Mouse (Mus musculus) cerebellum, adult 2 months (tissue): ENCODE measurements at regions not wholly inside any gene's neighbourhood (a gene's known extent, or its start where the extent isn't known, plus 50 kb on each side); places are given as distances from the start of the nearest gene placed in this dataset.

Source experiments
- DNase-seq, 2 experiments: peaks; one replicate each; pipeline ENCODE4 v3.0.0; 2021
- H3K27ac ChIP-seq: fragments of 200-500 bp; 2 replicates; pipeline ENCODE4 v1.5.1; 2012; ENCODE audit warnings: low read length, control low read depth, inconsistent platforms; ENCODE audit not compliant: insufficient read depth
- H3K27me3 ChIP-seq: fragments of 200-500 bp; 2 replicates; pipeline ENCODE4 v1.6.1; 2012; ENCODE audit warnings: inconsistent platforms, mild to moderate bottlenecking, low read length, moderate library complexity; ENCODE audit not compliant: control insufficient read depth, insufficient read depth
- H3K4me1 ChIP-seq: fragments of 200-500 bp; 2 replicates; pipeline ENCODE4 v1.6.1; 2011; ENCODE audit warnings: low read length; ENCODE audit not compliant: control insufficient read depth, insufficient read depth
- H3K4me3 ChIP-seq: fragments of 200-500 bp; replicated peaks from 2 replicates; pipeline ENCODE3; 2011; ENCODE audit warnings: mild to moderate bottlenecking, low read depth, low read length, control low read depth; ENCODE audit not compliant: insufficient read depth
- CTCF ChIP-seq: fragments of 200-500 bp; IDR thresholded peaks from 2 replicates; pipeline ENCODE4 v1.5.1; 2011; ENCODE audit warnings: low read depth, mild to moderate bottlenecking, control low read depth, low read length, moderate library complexity, borderline replicate concordance; ENCODE audit not compliant: insufficient read depth
- POLR2A ChIP-seq: fragments of 200-500 bp; IDR thresholded peaks from 2 replicates; pipeline ENCODE4 v1.6.1; 2011; ENCODE audit warnings: low read length, control low read depth, borderline replicate concordance; ENCODE audit not compliant: insufficient read depth
- WGBS: fragments of 180-500 bp; shearing (Covaris S2); methylation state at CpG from one replicate; pipeline ENCODE4 v1.1.7; 2018; 5-methylcytosine and 5-hydroxymethylcytosine counted together

- H3K27ac ChIP-seq, result no peak overlapping the region
- H3K27me3 ChIP-seq, result no peaks in the 10 kb centered on the region
- peak in 1 of 2 experiments; percentile 8 for DNase-seq
- H3K4me1 ChIP-seq, result no peaks in the 10 kb centered on the region
- no peak overlapping the region for H3K4me3 ChIP-seq
- WGBS, result 65% methylated on average over 15 of the region's 15 CpGs
- TF ChIP-seq POLR2A (no peak), CTCF (no peak)
Measured at GRCm38 (mm10) chr2:122863343-122863970, 98.4 kb downstream of the Sqor start.

- WGBS, result 49% methylated on average over 1 of the region's 1 CpGs
- peak; percentile 12 to 31 for DNase-seq
- H3K4me3 ChIP-seq, result no peak overlapping the region
- no peaks in the 10 kb centered on the region for H3K27me3 ChIP-seq
- H3K27ac ChIP-seq, result no peak overlapping the region
- no peak for TF ChIP-seq CTCF
- no peak for TF ChIP-seq POLR2A
- no peaks in the 10 kb centered on the region for H3K4me1 ChIP-seq
Measured at GRCm38 (mm10) chr2:122863971-122864348, 98.9 kb downstream of the Sqor start.

- H3K4me3 ChIP-seq, result no peak overlapping the region
- no peak for DNase-seq
- H3K27me3 ChIP-seq, result no peaks in the 10 kb centered on the region
- no peaks in the 10 kb centered on the region for H3K4me1 ChIP-seq
- TF ChIP-seq POLR2A (no peak), CTCF (no peak)
- no peak overlapping the region for H3K27ac ChIP-seq
Measured at GRCm38 (mm10) chr2:122887111-122887510, 122.1 kb downstream of the Sqor start.

GRCm38 (mm10) chr2:122887526-122887925 lies 122.5 kb downstream of the Sqor start:
- no peaks in the 10 kb centered on the region for H3K4me1 ChIP-seq
- no peak overlapping the region for H3K27ac ChIP-seq
- no peak for DNase-seq
- H3K27me3 ChIP-seq, result no peaks in the 10 kb centered on the region
- no peak overlapping the region for H3K4me3 ChIP-seq
- no peak for TF ChIP-seq CTCF
- TF ChIP-seq POLR2A, result no peak

DNA sequence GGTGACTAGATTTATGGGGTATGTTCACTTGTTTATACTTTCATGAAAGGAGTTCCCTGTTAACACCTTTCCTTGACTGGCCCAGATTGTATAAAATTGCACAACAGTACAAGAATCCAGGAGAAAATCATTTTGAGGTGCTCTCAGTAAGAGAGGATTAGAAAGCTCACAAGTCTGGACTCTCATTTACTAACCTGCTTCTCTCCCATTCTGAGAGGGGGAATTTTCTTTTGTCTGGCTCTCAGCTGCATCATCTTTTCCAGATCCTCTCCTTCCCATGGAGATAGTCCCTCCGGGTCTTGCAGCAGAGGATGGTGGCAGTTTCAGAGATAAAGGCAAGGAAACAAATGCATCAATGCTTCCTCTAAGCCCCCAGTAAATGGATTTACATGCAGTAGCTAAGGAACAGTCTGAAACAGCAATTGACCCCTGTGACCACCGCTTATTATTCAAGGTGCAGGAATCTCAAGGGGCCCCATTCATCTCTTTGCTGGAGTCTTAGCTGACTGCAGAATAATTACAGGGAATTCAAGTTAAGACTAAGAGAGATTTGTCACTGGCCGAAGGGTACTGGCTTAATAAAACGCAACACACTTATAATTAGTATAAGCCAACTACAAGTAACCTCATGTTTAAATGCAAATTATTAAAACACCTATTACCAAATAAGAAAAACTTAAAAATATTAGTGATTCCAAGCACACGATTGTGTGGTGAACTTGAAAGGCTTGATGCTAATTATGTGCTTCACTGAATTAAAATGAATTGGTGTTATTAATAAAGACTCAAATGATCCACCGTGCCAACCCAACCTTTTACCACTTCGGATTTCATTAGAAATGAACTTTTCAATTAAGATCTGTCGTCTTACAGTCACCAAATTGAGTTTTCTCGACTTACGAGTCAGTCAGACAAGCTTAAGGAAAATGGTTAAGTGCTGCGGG lies 140.4 kb downstream of the Sqor start:
- WGBS, result 17% methylated on average over 11 of the region's 11 CpGs
- Histone ChIP-seq H3K27ac (no peak overlapping the region), H3K27me3 (no peaks in the 10 kb centered on the region), H3K4me1 (no peaks in the 10 kb centered on the region), H3K4me3 (no peak overlapping the region)
- DNase-seq, result no peak
- no peak for TF ChIP-seq CTCF
- no peak for TF ChIP-seq POLR2A

GRCm38 (mm10) chr2:122916772-122917171 lies 151.7 kb downstream of the Sqor start:
- 90% methylated on average over 1 of the region's 1 CpGs for WGBS
- peak in 1 of 2 experiments; percentile 3 for DNase-seq
- 0 out of 2 replicates have a peak, but pooled peaks have one; percentile 10 for TF ChIP-seq CTCF
- no peak for TF ChIP-seq POLR2A

GRCm38 (mm10) chr2:122937922-122938321 lies 172.9 kb downstream of the Sqor start:
- Histone ChIP-seq H3K4me3 (no peak overlapping the region), H3K27me3 (no peaks in the 10 kb centered on the region), H3K4me1 (no peaks in the 10 kb centered on the region), H3K27ac (no peak overlapping the region)
- 33% methylated on average over 4 of the region's 4 CpGs for WGBS
- TF ChIP-seq POLR2A (no peak), CTCF (no peak; the same call in 1 of the 2 replicates)
- DNase-seq, result peak in 1 of 2 experiments; percentile 8

More at GRCm38 (mm10) chr2:122916772-122917171, 151.7 kb downstream of the Sqor start:
- H3K4me1 ChIP-seq, result no peaks in the 10 kb centered on the region
- H3K27ac ChIP-seq, result no peak overlapping the region
- H3K4me3 ChIP-seq, result no peak overlapping the region
- no peaks in the 10 kb centered on the region for H3K27me3 ChIP-seq

DNA sequence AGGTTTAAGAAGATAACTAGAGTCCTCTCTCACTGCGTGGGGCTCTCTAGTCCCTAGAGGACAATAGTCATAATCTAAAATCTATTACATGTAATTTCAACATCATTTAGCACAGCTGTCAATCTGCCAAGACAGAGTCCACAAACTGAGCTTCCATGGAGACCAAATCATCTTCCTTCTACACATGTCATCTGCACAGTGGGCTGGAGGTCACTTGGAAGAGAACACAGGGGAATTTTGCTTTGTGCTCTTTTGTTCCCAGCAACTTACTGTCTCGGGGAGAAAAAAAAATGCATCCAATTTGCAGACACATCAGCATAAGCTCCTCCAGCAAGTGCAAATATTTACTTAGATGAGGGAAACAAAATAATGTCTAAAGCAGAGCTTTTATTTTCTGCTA lies 179.8 kb downstream of the Sqor start:
- DNase-seq, result no peak
- TF ChIP-seq CTCF, result no peak
- no peak for TF ChIP-seq POLR2A
- Histone ChIP-seq H3K4me3 (no peak overlapping the region), H3K4me1 (no peaks in the 10 kb centered on the region), H3K27ac (no peak overlapping the region), H3K27me3 (no peaks in the 10 kb centered on the region)
- WGBS, result 13% methylated on average over 2 of the region's 2 CpGs
